Mouse (Mus musculus) myocyte (in vitro differentiated cells): ENCODE measurements at regions not wholly inside any gene's neighbourhood (a gene's known extent, or its start where the extent isn't known, plus 50 kb on each side); places are given as distances from the start of the nearest gene placed in this dataset.

ENCODE experiments used
- H3K27me3 ChIP-seq: one replicate; pipeline ENCODE4 v1.6.1; 2011; ENCODE audit not compliant: control insufficient read depth, insufficient read depth, insufficient read length
- H3K36me3 ChIP-seq: one replicate; pipeline ENCODE4 v1.6.1; 2011; ENCODE audit not compliant: control insufficient read depth, insufficient read depth
- H3K4me2 ChIP-seq: one replicate; pipeline ENCODE4 v1.6.1; 2011; ENCODE audit warnings: low read depth, control low read depth
- H3K4me3 ChIP-seq: one replicate; pipeline ENCODE4 v1.5.1; 2011; ENCODE audit warnings: mild to moderate bottlenecking, control low read depth, moderate library complexity
- H3K79me2 ChIP-seq: one replicate; pipeline ENCODE4 v1.6.1; 2011; ENCODE audit not compliant: control insufficient read depth, insufficient read depth
- H3ac ChIP-seq: one replicate; pipeline ENCODE4 v1.6.1; 2011; ENCODE audit not compliant: control insufficient read depth, insufficient read length
- CEBPB ChIP-seq: IDR thresholded peaks from 2 replicates; pipeline ENCODE4 v1.6.1; 2011; ENCODE audit warnings: mild to moderate bottlenecking, moderate library complexity; ENCODE audit not compliant: poor library complexity, insufficient read depth, severe bottlenecking
- E2F4 ChIP-seq: IDR thresholded peaks from one replicate; pipeline ENCODE4 v1.6.1; 2011; ENCODE audit warnings: mild to moderate bottlenecking, control low read depth, moderate library complexity; ENCODE audit not compliant: insufficient read depth
- MAX ChIP-seq: IDR thresholded peaks from one replicate; pipeline ENCODE4 v1.6.1; 2011; ENCODE audit warnings: low read depth, mild to moderate bottlenecking, control low read depth
- MYOD1 ChIP-seq, 3 experiments: IDR thresholded peaks; one replicate each; pipeline ENCODE4 v1.6.1; 2011; ENCODE audit warnings: control low read depth in 2 of 3, low read depth in 2 of 3, mild to moderate bottlenecking in 2 of 3, moderate library complexity in 1 of 3; ENCODE audit not compliant: insufficient read length in 2 of 3, control insufficient read depth in 1 of 3
- MYOG ChIP-seq, 3 experiments: IDR thresholded peaks; one replicate each; pipeline ENCODE4 v1.6.1; 2011; ENCODE audit warnings: control low read depth in 2 of 3, low read depth in 2 of 3, mild to moderate bottlenecking in 2 of 3; ENCODE audit not compliant: insufficient read length in 2 of 3, control insufficient read depth in 1 of 3, insufficient read depth in 1 of 3
- POLR2A ChIP-seq: IDR thresholded peaks from one replicate; pipeline ENCODE4 v1.6.1; 2011; ENCODE audit warnings: low read depth, mild to moderate bottlenecking, control low read depth, moderate library complexity; ENCODE audit not compliant: insufficient read length
- POLR2AphosphoS2 ChIP-seq: IDR thresholded peaks from one replicate; pipeline ENCODE4 v1.6.1; 2011; ENCODE audit warnings: low read depth, control low read depth; ENCODE audit not compliant: insufficient read length
- REST ChIP-seq: IDR thresholded peaks from one replicate; pipeline ENCODE4 v1.6.1; 2011; ENCODE audit warnings: mild to moderate bottlenecking, control low read depth, moderate library complexity; ENCODE audit not compliant: insufficient read depth, insufficient read length
- SRF ChIP-seq: IDR thresholded peaks from one replicate; pipeline ENCODE4 v1.6.1; 2011; ENCODE audit warnings: low read depth; ENCODE audit not compliant: control insufficient read depth, insufficient read length
- TCF12 ChIP-seq: IDR thresholded peaks from one replicate; pipeline ENCODE4 v1.6.1; 2011; ENCODE audit warnings: mild to moderate bottlenecking, control low read depth; ENCODE audit not compliant: poor library complexity, insufficient read depth, severe bottlenecking
- TCF3 ChIP-seq: IDR thresholded peaks from one replicate; pipeline ENCODE4 v1.6.1; 2011; ENCODE audit warnings: low read depth, control low read depth; ENCODE audit not compliant: insufficient read length
- USF1 ChIP-seq: IDR thresholded peaks from one replicate; pipeline ENCODE4 v1.6.1; 2011; ENCODE audit warnings: low read depth, mild to moderate bottlenecking, control low read depth, moderate library complexity

DNA sequence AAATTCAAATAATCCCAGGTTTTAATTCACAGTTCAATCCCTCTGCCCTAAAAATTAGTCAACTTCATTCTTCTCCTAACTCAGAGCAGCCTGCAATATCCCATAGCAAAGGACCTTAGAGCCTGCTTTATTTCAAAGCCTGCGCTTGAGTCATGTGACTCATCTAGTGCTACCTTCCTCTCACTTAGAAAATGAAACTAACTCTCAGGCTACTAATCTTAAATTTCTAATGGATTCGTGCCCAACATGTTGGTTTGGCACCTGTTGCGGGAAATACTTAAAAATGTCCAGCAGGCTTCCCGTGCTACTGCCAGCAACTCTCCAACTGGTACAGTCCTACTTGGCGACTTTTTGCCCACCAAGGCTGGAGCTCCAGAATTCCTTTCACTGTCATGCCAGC, 322.6 kb downstream of the Cox7c start:
- TF ChIP-seq SRF: no peak
- peak in 1 of 3 experiments; percentile 12 for TF ChIP-seq MYOD1 (IDR thresholded peaks at IDR 0.05; ENCODE audit: control insufficient read depth in 1 of 3, insufficient read length in 2 of 3, low read depth in 2 of 3)
- TF ChIP-seq USF1: peak; percentile 69
- H3K36me3 ChIP-seq: no peaks in the 10 kb centered on the region
- H3K79me2 ChIP-seq: no peaks in the 10 kb centered on the region
- H3K4me2 ChIP-seq: peak overlapping the region; percentile 57
- H3ac ChIP-seq: no peak overlapping the region
- no peak overlapping the region for H3K4me3 ChIP-seq
- H3K27me3 ChIP-seq: no peaks in the 10 kb centered on the region

DNA sequence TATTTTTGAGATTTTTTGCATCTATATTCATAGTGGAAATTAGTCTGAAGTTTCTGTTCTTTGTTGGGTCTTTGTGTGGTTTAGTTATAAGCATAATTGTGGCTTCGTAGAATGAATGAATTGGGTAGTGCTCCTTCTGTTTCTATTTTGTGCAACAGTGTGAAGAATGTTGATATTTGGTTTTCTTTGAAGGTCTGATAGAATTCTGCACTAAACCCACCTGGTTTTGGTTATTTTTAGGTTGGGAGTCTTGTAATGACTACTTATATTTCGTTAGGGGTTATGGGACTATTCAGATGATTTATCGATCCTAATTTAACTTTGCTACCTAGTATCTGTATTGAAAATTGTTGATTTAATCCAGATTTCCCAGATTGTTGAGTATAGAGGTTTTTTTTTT, 326.4 kb downstream of the Cox7c start:
- Histone ChIP-seq H3K27me3 (no peaks in the 10 kb centered on the region), H3K79me2 (no peaks in the 10 kb centered on the region), H3K4me3 (no peak overlapping the region), H3K36me3 (no peaks in the 10 kb centered on the region), H3ac (no peak overlapping the region), H3K4me2 (no peak overlapping the region)
- TF ChIP-seq REST (no peak), USF1 (no peak), MAX (no peak), SRF (no peak), TCF12 (no peak), POLR2A (no peak), MYOG (IDR thresholded peaks at IDR 0.05; ENCODE audit: control insufficient read depth in 1 of 3, insufficient read depth in 1 of 3, insufficient read length in 2 of 3, low read depth in 2 of 3) (no peak), E2F4 (no peak), CEBPB (no peak), TCF3 (no peak)

DNA sequence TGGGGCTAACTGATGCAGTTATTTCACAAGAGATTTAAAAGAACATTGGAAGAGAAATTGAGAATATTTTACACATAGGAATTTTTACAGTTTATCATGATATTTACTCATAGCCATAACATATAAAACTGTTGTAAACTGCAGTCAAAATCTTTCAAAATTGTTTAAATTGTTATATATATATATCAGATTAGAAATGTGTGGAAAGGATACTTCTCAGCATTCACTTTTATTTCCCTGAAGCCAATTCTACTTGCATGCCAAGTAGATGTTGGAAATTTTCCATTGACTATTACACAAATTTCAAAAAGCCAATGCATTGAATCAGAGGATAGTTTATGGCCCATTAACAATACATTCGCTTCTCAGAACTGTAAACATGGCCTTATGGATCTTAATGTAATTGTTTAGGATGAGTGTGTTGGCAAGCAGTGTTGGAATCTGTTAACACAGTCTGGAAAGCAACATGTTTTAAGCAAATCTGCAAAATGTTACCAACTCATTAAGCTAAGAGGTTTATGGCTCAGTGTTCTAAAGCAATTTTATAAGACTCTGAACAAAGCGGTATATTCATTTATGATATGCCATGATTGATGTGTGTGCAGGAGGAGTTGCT, 330.7 kb downstream of the Cox7c start:
- Histone ChIP-seq H3K4me3 (no peak overlapping the region), H3K79me2 (no peaks in the 10 kb centered on the region), H3ac (no peak overlapping the region), H3K4me2 (no peak overlapping the region), H3K27me3 (no peaks in the 10 kb centered on the region), H3K36me3 (no peaks in the 10 kb centered on the region)
- TF ChIP-seq E2F4 (no peak), REST (no peak), USF1 (no peak), TCF3 (no peak), MYOG (IDR thresholded peaks at IDR 0.05; ENCODE audit: control insufficient read depth in 1 of 3, insufficient read depth in 1 of 3, insufficient read length in 2 of 3, low read depth in 2 of 3) (no peak)

- H3ac ChIP-seq: no peak overlapping the region
- H3K79me2 ChIP-seq: no peaks in the 10 kb centered on the region
- no peaks in the 10 kb centered on the region for H3K27me3 ChIP-seq
- TF ChIP-seq REST (no peak), MYOD1 (IDR thresholded peaks at IDR 0.05; ENCODE audit: control insufficient read depth in 1 of 3, insufficient read length in 2 of 3, low read depth in 2 of 3) (no peak), MYOG (IDR thresholded peaks at IDR 0.05; ENCODE audit: control insufficient read depth in 1 of 3, insufficient read depth in 1 of 3, insufficient read length in 2 of 3, low read depth in 2 of 3) (no peak), TCF12 (no peak), SRF (no peak), CEBPB (no peak), POLR2AphosphoS2 (no peak), POLR2A (no peak)
- no peak overlapping the region for H3K4me2 ChIP-seq
- no peaks in the 10 kb centered on the region for H3K36me3 ChIP-seq
- H3K4me3 ChIP-seq: no peak overlapping the region
Measured at GRCm38 (mm10) chr13:85692374-85692773, 354.3 kb downstream of the Cox7c start.
